Mouse (Mus musculus): Measurements from ENCODE around the gene Mcee. TPM values are rescaled to one million over a fixed set of nuclear protein-coding genes. Genes with fewer than 3 reads are reported as not detected.

Mcee gene
- total RNA-seq, 1 experiment = 14.4 TPM

GRCm38 (mm10) chr7:64373147-64373829, 19.1 kb upstream of the Mcee start:
- TF ChIP-seq CHD2 (IDR thresholded peaks at IDR 0.05; ENCODE audit: low read depth, low read length) (no peak), ZNF384 (IDR thresholded peaks at IDR 0.05; ENCODE audit: low read depth, low read length) (peak; percentile 80; the same call in 1 of the 2 replicates)
- in situ Hi-C loops (cut with MboI; ENCODE audit: low sequenced_read_pairs in 2 of 2, unreplicated experiment in 2 of 2) = no loop called here
- H3K36me3 ChIP-seq (ENCODE audit: control insufficient read depth, insufficient read depth, low read length, poor library complexity, severe bottlenecking) = peaks cover 11% of the 10 kb centered on the region; the same call in 1 of the 2 replicates

GRCm38 (mm10) chr7:64373830-64374562, 18.4 kb upstream of the Mcee start, which contains the start of gene Fan1:
TSS of gene Fan1 (minus strand) at chr7:64374095.
- DNase-seq (ENCODE audit: low read depth, low spot score) = peak; percentile 69
- peaks cover 14% of the 10 kb centered on the region; the same call in 1 of the 2 replicates for H3K36me3 ChIP-seq (ENCODE audit: control insufficient read depth, insufficient read depth, low read length, poor library complexity, severe bottlenecking)
- no peaks in the 10 kb centered on the region for H3K9me3 ChIP-seq (ENCODE audit: control insufficient read depth, insufficient read depth, low read depth, low read length)
- H3K27ac ChIP-seq (ENCODE audit: insufficient read depth, low read depth, low read length, poor library complexity, severe bottlenecking) = peak within 1 kb of the TSS; percentile 78
- H3K4me1 ChIP-seq (ENCODE audit: control insufficient read depth in 2 of 2, insufficient read depth in 2 of 2, low read length in 2 of 2, poor library complexity in 1 of 2) = peaks cover 0 to 2% of the 10 kb centered on the region in 2 experiments; a peak in 1 of 4 replicates
- no peak for TF ChIP-seq MAFK (IDR thresholded peaks at IDR 0.05; ENCODE audit: insufficient read depth, low read depth, low read length)
- TF ChIP-seq HCFC1 (IDR thresholded peaks at IDR 0.05; ENCODE audit: borderline replicate concordance, insufficient read depth, low read length) = peak; percentile 78
- TF ChIP-seq CHD2 (IDR thresholded peaks at IDR 0.05; ENCODE audit: low read depth, low read length) = no peak
- no peak for TF ChIP-seq ZNF384 (IDR thresholded peaks at IDR 0.05; ENCODE audit: low read depth, low read length)
- TF ChIP-seq ZC3H11A (IDR thresholded peaks at IDR 0.05; ENCODE audit: borderline replicate concordance, low read depth, low read length) = peak; percentile 26; the same call in 1 of the 2 replicates
- H3K4me3 ChIP-seq (ENCODE audit: insufficient read depth in 1 of 2, low read depth in 1 of 2, low read length in 2 of 2, poor library complexity in 1 of 2, severe bottlenecking in 1 of 2) = peak within 1 kb of the TSS; percentile 80 to 82
- H3K9ac ChIP-seq (ENCODE audit: insufficient read depth, low read depth, low read length, poor library complexity, severe bottlenecking) = peak within 1 kb of the TSS; percentile 84
- in situ Hi-C loops (cut with MboI; ENCODE audit: low sequenced_read_pairs in 2 of 2, unreplicated experiment in 2 of 2) = no loop called here

More at GRCm38 (mm10) chr7:64373147-64373829, 19.1 kb upstream of the Mcee start:
- no peak overlapping the region; the same call in 1 of the 2 replicates for H3K27ac ChIP-seq (ENCODE audit: insufficient read depth, low read depth, low read length, poor library complexity, severe bottlenecking)
- no peak for DNase-seq (ENCODE audit: low read depth, low spot score)
- no peaks in the 10 kb centered on the region for H3K9me3 ChIP-seq (ENCODE audit: control insufficient read depth, insufficient read depth, low read depth, low read length)
- H3K4me3 ChIP-seq (ENCODE audit: insufficient read depth in 1 of 2, low read depth in 1 of 2, low read length in 2 of 2, poor library complexity in 1 of 2, severe bottlenecking in 1 of 2) = peak overlapping the region; percentile 80 to 82
- H3K4me1 ChIP-seq (ENCODE audit: control insufficient read depth in 2 of 2, insufficient read depth in 2 of 2, low read length in 2 of 2, poor library complexity in 1 of 2) = peaks cover 0 to 2% of the 10 kb centered on the region in 2 experiments; a peak in 1 of 4 replicates
- peak overlapping the region; percentile 84 for H3K9ac ChIP-seq (ENCODE audit: insufficient read depth, low read depth, low read length, poor library complexity, severe bottlenecking)

DNA sequence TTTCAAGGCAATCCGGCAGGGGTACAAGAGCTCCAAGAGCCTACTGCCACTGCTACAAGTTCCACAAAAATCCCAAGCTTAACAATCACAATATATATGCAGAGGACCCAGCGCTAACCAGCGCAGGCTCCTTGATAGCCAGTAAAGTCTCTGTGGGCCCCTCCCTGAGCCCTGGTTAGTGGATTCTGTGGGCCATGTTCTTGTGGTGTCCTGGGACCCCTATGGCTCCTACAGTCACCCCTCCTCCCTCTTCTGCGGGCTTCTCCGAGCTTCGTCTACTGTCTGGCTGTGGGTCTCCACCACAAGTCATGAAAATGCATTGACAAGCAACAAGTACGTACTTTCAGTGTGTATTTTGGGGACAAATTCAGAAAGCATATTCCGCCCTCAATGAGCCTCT, 928 bp upstream of the Mcee start:
- Histone ChIP-seq H3K9me3 (ENCODE audit: control insufficient read depth, insufficient read depth, low read depth, low read length) (no peaks in the 10 kb centered on the region), H3K27ac (ENCODE audit: insufficient read depth, low read depth, low read length, poor library complexity, severe bottlenecking) (no peak overlapping the region), H3K4me1 (ENCODE audit: control insufficient read depth in 2 of 2, insufficient read depth in 2 of 2, low read length in 2 of 2, poor library complexity in 1 of 2) (0 out of 4 replicates have a peak, but pooled peaks cover 0 to 2% of the 10 kb centered on the region in 2 experiments), H3K9ac (ENCODE audit: insufficient read depth, low read depth, low read length, poor library complexity, severe bottlenecking) (peak overlapping the region; percentile 91), H3K4me3 (ENCODE audit: insufficient read depth in 1 of 2, low read depth in 1 of 2, low read length in 2 of 2, poor library complexity in 1 of 2, severe bottlenecking in 1 of 2) (peak overlapping the region; percentile 68 to 86), H3K36me3 (ENCODE audit: control insufficient read depth, insufficient read depth, low read length, poor library complexity, severe bottlenecking) (peaks cover 7% of the 10 kb centered on the region; the same call in 1 of the 2 replicates)
- TF ChIP-seq CHD2 (IDR thresholded peaks at IDR 0.05; ENCODE audit: low read depth, low read length) = no peak
- in situ Hi-C loops (cut with MboI; ENCODE audit: low sequenced_read_pairs in 2 of 2, unreplicated experiment in 2 of 2) = no loop called here
- no peak for DNase-seq (ENCODE audit: low read depth, low spot score)

DNA sequence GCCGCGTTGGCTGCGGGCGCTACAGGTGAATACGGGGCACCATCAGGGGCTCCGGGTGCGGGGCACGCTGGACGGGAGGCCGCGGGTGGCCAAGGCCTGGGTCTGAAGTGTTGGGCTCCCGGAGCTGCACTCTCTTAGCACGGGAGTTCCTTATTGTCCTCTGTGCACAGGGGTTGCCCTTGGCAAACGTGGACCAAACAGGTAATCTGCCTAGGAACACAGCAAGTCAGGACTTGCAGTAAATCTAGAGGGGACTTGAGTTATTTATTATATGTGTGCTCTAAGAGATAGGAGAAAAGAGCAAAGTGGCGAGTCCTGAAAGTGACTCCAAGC, 378 bp downstream of the Mcee start:
- peak overlapping the region; percentile 68 to 86 for H3K4me3 ChIP-seq (ENCODE audit: insufficient read depth in 1 of 2, low read depth in 1 of 2, low read length in 2 of 2, poor library complexity in 1 of 2, severe bottlenecking in 1 of 2)
- 0 out of 4 replicates have a peak, but pooled peaks cover 0 to 2% of the 10 kb centered on the region in 2 experiments for H3K4me1 ChIP-seq (ENCODE audit: control insufficient read depth in 2 of 2, insufficient read depth in 2 of 2, low read length in 2 of 2, poor library complexity in 1 of 2)
- in situ Hi-C loops (cut with MboI; ENCODE audit: low sequenced_read_pairs in 2 of 2, unreplicated experiment in 2 of 2) = no loop called here
- no peak overlapping the region for H3K27ac ChIP-seq (ENCODE audit: insufficient read depth, low read depth, low read length, poor library complexity, severe bottlenecking)
- H3K9me3 ChIP-seq (ENCODE audit: control insufficient read depth, insufficient read depth, low read depth, low read length) = no peaks in the 10 kb centered on the region
- peak overlapping the region; percentile 84 for H3K9ac ChIP-seq (ENCODE audit: insufficient read depth, low read depth, low read length, poor library complexity, severe bottlenecking)
- TF ChIP-seq CHD2 (IDR thresholded peaks at IDR 0.05; ENCODE audit: low read depth, low read length) = no peak
- no peak for TF ChIP-seq ZC3H11A (IDR thresholded peaks at IDR 0.05; ENCODE audit: borderline replicate concordance, low read depth, low read length)
- no peak for TF ChIP-seq HCFC1 (IDR thresholded peaks at IDR 0.05; ENCODE audit: borderline replicate concordance, insufficient read depth, low read length)
- TF ChIP-seq MAFK (IDR thresholded peaks at IDR 0.05; ENCODE audit: insufficient read depth, low read depth, low read length) = no peak
- TF ChIP-seq ZNF384 (IDR thresholded peaks at IDR 0.05; ENCODE audit: low read depth, low read length) = no peak
- peaks cover 7% of the 10 kb centered on the region; the same call in 1 of the 2 replicates for H3K36me3 ChIP-seq (ENCODE audit: control insufficient read depth, insufficient read depth, low read length, poor library complexity, severe bottlenecking)
- no peak for DNase-seq (ENCODE audit: low read depth, low spot score)

Measured in ES-E14 (cell line).